Mouse (Mus musculus) megakaryocyte, embryonic 14.5 days (primary cell): ENCODE measurements around the gene Fbxl7.

Experiments
- FLI1 ChIP-seq: IDR thresholded peaks from 2 replicates; pipeline ENCODE4 v1.6.1; 2012; ENCODE audit warnings: low read length, inconsistent platforms, mixed read lengths
- GATA1 ChIP-seq: IDR thresholded peaks from 3 replicates; pipeline ENCODE4 v1.6.1; 2012; ENCODE audit warnings: mixed read lengths, low read length, inconsistent platforms, borderline replicate concordance

DNA sequence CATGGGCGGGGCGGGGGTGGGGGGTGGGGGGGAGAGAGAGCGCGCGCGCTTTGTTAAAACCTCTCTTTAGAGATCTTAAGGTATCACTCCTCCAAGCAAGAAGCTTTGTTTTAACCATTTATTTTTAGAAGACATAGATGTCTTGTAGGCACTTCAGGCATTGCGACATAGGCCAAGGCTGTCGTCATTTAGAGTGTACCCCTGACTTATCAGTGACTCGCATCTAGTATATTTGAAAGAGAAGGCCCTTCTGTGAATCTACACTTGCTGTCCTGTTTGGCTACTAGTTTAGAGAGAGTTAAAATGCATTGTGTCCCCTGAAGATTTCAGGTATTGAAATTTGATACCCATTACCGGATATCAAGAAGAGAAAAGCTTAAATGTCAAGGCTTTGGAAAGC lies 7.2 kb downstream of the Fbxl7 start:
- no peak for TF ChIP-seq GATA1
- TF ChIP-seq FLI1, result no peak
